ENCODE assay signal across 10 mouse cellular contexts in the genomic region with DNA sequence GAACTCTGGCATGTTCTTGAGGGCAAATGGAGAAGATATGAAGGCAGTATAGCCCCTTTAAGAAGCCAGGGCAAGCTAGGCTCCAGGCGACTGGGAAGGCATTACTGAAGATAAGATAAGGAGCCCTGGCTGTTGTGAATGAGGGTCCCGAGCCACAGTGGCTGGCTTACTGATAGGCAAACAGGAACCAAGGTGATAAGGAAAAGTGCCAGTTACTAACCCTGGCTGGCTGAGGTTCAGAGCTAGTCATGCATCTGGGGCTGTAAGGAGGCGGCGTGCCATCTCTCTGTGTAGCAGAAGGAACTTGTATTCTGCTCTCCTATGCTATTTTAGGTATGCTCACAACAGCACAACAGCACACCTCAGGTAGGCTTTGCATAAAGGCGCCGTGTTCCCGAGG.
DNase-seq lines count a peak whose midpoint lies in the region; ATAC-seq lines count a peak whose summit lies in the region.
"Had no signal": no experiment of that assay in that cellular context is flagged by ENCODE, and none has a peak within 500 bp of the region (broad histone marks: within the 10 kb centered on the region; RNA-seq: fewer than 3 reads in every experiment).

No protein-coding gene starts in this region.

- no peak overlapping the region for H3K9ac ChIP-seq in midbrain, embryonic 11.5 days (ENCODE audit: low read length)
- H3K9ac ChIP-seq in heart, embryonic 14.5 days (ENCODE audit: low read length), result peak overlapping the region; percentile 44; the same call in 1 of the 2 replicates
- H3K9ac ChIP-seq in liver, embryonic 15.5 days, result peak overlapping the region; percentile 11; the same call in 1 of the 2 replicates
- H3K9ac ChIP-seq: forebrain, embryonic 12.5 days had no signal

- 79% methylated on average over 7 of the region's 7 CpGs for WGBS in midbrain, embryonic 10.5 days
- WGBS in midbrain, embryonic 11.5 days, result 81% methylated on average over 7 of the region's 7 CpGs
- 6% methylated on average over 7 of the region's 7 CpGs for WGBS in heart, embryonic 14.5 days
- WGBS in liver, embryonic 15.5 days (ENCODE audit: insufficient replicate concordance), result 21% methylated on average over 7 of the region's 7 CpGs
- WGBS in limb, embryonic 10.5 days, result 63% methylated on average over 7 of the region's 7 CpGs

- ATAC-seq in midbrain, embryonic 11.5 days (ENCODE audit: low FRiP score), result no peak
- ATAC-seq in heart, embryonic 14.5 days (ENCODE audit: insufficient number of reproducible peaks, insufficient read depth, low FRiP score, low read depth), result peak; percentile 35; the same call in 1 of the 2 replicates
- ATAC-seq in liver, embryonic 15.5 days (ENCODE audit: insufficient read depth), result peak; percentile 86

- no peak overlapping the region for H3K4me3 ChIP-seq in midbrain, embryonic 10.5 days
- no peak overlapping the region for H3K4me3 ChIP-seq in midbrain, embryonic 11.5 days (ENCODE audit: low read depth, low read length)
- H3K4me3 ChIP-seq in heart, embryonic 14.5 days (ENCODE audit: control insufficient read depth in 1 of 2, insufficient read depth in 1 of 2, low read depth in 1 of 2, low read length in 2 of 2), result no peak overlapping the region
- H3K4me3 ChIP-seq in liver, embryonic 15.5 days (replicated peaks), result no peak overlapping the region
- no peak overlapping the region for H3K4me3 ChIP-seq in limb, embryonic 10.5 days
- H3K4me3 ChIP-seq: forebrain, embryonic 12.5 days had no signal

- intact Hi-C loops in left cerebral cortex, postnatal 14 days (cut with DNase I), result no loop called here

- no peaks in the 10 kb centered on the region; the same call in 1 of the 2 replicates for H3K36me3 ChIP-seq in midbrain, embryonic 10.5 days
- H3K36me3 ChIP-seq in midbrain, embryonic 11.5 days (ENCODE audit: control insufficient read depth, insufficient read depth, low read length), result 0 out of 2 replicates have a peak, but pooled peaks cover 2% of the 10 kb centered on the region
- no peaks in the 10 kb centered on the region for H3K36me3 ChIP-seq in heart, embryonic 14.5 days (ENCODE audit: control insufficient read depth, insufficient read depth, low read length)
- no peaks in the 10 kb centered on the region for H3K36me3 ChIP-seq in liver, embryonic 15.5 days (replicated peaks)
- H3K36me3 ChIP-seq in limb, embryonic 10.5 days, result no peaks in the 10 kb centered on the region
- H3K36me3 ChIP-seq: forebrain, embryonic 12.5 days had no signal

- peak overlapping the region; percentile 87; the same call in 1 of the 2 replicates for H3K27ac ChIP-seq in midbrain, embryonic 10.5 days (replicated peaks)
- no peak overlapping the region for H3K27ac ChIP-seq in midbrain, embryonic 11.5 days (ENCODE audit: low read depth, low read length)
- H3K27ac ChIP-seq in heart, embryonic 14.5 days (replicated peaks in 1 of 2; ENCODE audit: control insufficient read depth in 1 of 2, insufficient read depth in 1 of 2, low read depth in 2 of 2, low read length in 2 of 2), result peak overlapping the region; percentile 77 to 85
- H3K27ac ChIP-seq in liver, embryonic 15.5 days (replicated peaks), result peak overlapping the region; percentile 66
- H3K27ac ChIP-seq in limb, embryonic 10.5 days, result no peak overlapping the region

- H3K4me1 ChIP-seq in midbrain, embryonic 10.5 days, result peaks cover 54% of the 10 kb centered on the region
- peaks cover 27% of the 10 kb centered on the region for H3K4me1 ChIP-seq in midbrain, embryonic 11.5 days (ENCODE audit: control insufficient read depth, insufficient read depth, low read length)
- H3K4me1 ChIP-seq in heart, embryonic 14.5 days (ENCODE audit: control insufficient read depth in 2 of 2, insufficient read depth in 2 of 2, low read length in 2 of 2), result peaks cover 44 to 61% of the 10 kb centered on the region in 2 experiments
- H3K4me1 ChIP-seq in liver, embryonic 15.5 days (replicated peaks), result peaks cover 37% of the 10 kb centered on the region
- H3K4me1 ChIP-seq in limb, embryonic 10.5 days, result peaks cover 34% of the 10 kb centered on the region

- no peaks in the 10 kb centered on the region for H3K9me3 ChIP-seq in midbrain, embryonic 10.5 days (replicated peaks)
- H3K9me3 ChIP-seq in midbrain, embryonic 11.5 days (ENCODE audit: control insufficient read depth, low read length), result no peaks in the 10 kb centered on the region
- H3K9me3 ChIP-seq in heart, embryonic 14.5 days (ENCODE audit: control insufficient read depth, low read length), result no peaks in the 10 kb centered on the region
- no peaks in the 10 kb centered on the region for H3K9me3 ChIP-seq in liver, embryonic 15.5 days (replicated peaks)
- H3K9me3 ChIP-seq in limb, embryonic 10.5 days (replicated peaks), result no peaks in the 10 kb centered on the region
- H3K9me3 ChIP-seq: forebrain, embryonic 12.5 days had no signal

- no peaks in the 10 kb centered on the region for H3K27me3 ChIP-seq in midbrain, embryonic 10.5 days (ENCODE audit: low read depth, poor library complexity, severe bottlenecking)
- no peaks in the 10 kb centered on the region for H3K27me3 ChIP-seq in midbrain, embryonic 11.5 days (ENCODE audit: control insufficient read depth, insufficient read depth, low read length)
- H3K27me3 ChIP-seq in heart, embryonic 14.5 days (ENCODE audit: control insufficient read depth, insufficient read depth, low read length), result no peaks in the 10 kb centered on the region
- H3K27me3 ChIP-seq in liver, embryonic 15.5 days, result no peaks in the 10 kb centered on the region
- H3K27me3 ChIP-seq in limb, embryonic 10.5 days (ENCODE audit: low read depth, poor library complexity, severe bottlenecking), result peaks cover 33% of the 10 kb centered on the region

- no peak overlapping the region for H3K4me2 ChIP-seq in midbrain, embryonic 11.5 days
- peak overlapping the region; percentile 48 for H3K4me2 ChIP-seq in heart, embryonic 14.5 days (ENCODE audit: low read length)
- peak overlapping the region; percentile 52 for H3K4me2 ChIP-seq in liver, embryonic 15.5 days
- H3K4me2 ChIP-seq: forebrain, embryonic 12.5 days had no signal

- DNase-seq in midbrain, embryonic 10.5 days (ENCODE audit: low spot score), result no peak
- DNase-seq in midbrain, embryonic 11.5 days (ENCODE audit: low spot score, missing footprints), result no peak
- peak; percentile 61 for DNase-seq in yolk sac, embryonic 10.5 days (ENCODE audit: low spot score)
- DNase-seq in limb, embryonic 10.5 days (ENCODE audit: low spot score), result no peak
- DNase-seq in left cerebral cortex, postnatal 14 days (ENCODE audit: low spot score in 2 of 2), result no peak
- DNase-seq: adrenal gland, adult 8-10 months; lung, postnatal 14 days had no signal

Comparison
In these comparisons a context has a peak if more than half of its experiments do, and no peak if none do; other contexts are left out.
1. H3K27ac ChIP-seq: peak in midbrain, embryonic 10.5 days (single experiment), heart, embryonic 14.5 days (2 of 2) and liver, embryonic 15.5 days (single experiment); none in midbrain, embryonic 11.5 days (single experiment) and limb, embryonic 10.5 days (single experiment).